Mouse (Mus musculus) retina, postnatal 1 day (tissue): ENCODE results near the gene Usp33.

ENCODE experiments used
- DNase-seq: peaks from one replicate; pipeline ENCODE4 v3.0.0-alpha.2; 2012

Usp33 gene

DNA sequence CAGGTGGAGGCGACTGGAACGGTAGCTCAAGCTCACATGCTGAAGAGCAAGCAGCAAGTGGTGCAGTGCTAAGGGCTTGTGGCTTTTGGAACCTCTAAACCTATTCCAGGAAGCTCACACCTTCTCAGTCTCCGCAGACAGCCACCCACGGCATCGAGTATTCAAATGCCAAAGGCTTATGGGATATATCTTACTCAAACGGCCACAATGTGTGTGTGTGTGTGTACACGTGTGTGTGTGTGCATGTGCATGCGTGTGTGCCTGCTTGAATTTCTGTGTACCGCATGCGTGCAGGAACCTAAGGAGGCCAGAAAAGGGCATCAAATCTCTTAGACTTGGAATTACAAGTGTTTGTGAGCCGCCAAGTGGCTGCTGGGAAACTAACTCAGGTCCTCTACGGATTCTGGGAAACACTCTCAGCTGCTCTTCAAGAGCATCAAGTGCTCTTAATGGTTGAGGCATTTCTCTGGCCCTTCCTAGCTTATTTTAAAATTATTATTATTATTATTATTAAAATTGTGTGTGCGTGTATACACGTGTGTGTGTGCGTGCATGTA is 3.2 kb upstream of the Usp33 start:
- DNase-seq = no peak

DNA sequence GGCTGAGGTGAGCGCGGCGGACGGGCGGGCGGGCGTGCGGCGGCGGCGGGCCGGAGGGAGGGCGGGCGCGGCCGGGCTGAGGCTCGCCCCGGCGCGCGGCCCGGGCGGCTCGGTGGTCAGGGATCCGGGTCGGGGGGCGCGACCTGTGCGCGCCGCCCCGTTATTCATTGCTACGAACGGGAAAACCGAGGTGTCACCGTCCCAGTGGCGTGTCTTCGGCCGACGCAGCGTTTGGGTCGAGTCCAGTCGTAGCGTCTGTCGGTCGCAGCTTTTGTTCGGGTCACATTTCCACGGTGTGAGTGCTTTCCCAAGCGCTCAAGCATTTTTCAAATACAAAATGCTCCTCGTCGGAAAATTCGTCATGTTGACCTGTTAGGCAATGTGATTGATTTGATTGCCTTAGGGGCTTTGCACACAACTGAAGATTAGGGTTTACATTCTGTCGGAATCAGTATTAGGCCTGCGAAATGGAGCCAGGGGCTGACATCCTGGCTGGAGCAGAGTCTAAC is 409 bp downstream of the Usp33 start:
- DNase-seq = no peak

DNA sequence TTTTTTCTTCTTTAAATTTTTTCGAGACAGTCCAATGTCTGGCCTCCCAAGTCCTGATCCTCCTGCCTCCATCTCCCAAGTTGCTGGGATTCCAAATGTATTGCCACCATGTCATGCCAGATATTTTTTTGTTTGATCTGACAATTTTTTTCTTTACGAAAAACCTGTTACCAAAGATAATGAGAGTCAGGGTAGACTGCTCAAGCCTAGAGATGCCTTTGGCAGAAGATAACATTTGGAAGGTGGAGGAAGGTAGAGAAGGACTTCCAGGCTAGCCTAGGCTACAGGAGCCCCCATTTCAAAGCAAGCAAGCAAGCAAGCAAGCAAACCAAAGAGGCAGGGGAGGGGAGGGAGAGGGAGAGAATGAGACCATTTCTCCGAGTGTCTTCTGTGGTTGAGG is 949 bp downstream of the Usp33 start:
- DNase-seq = no peak

DNA sequence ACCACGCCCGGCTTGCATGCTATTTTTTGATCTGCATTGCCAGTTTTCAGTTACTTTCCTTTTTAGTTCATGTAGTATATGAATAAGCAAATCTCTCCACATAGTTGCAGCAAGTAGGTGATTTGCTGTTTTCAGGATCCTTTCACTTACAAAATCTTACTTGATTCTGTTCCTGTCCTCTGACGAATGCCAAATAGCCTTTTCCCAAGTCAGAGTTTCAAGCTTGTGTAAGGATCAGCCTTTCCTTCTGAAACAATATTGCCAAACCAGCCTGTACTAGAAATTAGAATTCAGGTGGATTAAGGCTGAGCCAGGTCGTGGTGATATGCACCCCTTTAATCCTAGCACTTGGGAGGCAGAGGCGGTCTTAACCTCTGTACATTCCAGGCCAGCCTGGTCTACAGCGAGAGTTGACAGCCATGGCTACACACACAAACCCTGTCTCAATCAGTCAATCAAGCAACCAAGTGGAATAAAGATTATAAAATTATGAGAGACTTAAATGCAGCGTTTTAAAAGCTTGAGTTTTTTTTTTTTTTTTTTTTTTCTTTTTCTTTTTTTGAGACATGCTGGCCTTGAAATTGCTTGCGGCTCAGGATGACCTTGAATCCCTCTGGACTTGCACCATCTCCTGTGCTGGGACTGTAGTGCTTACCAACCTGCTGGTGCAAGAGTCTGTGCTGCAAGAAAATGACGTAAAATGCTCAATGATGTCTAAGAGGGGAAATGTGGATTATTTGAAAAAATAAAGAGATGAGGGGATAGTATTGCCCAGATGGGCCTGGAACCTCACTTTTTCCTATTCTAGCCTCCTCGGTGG is 1.9 kb downstream of the Usp33 start:
- no peak for DNase-seq

DNA sequence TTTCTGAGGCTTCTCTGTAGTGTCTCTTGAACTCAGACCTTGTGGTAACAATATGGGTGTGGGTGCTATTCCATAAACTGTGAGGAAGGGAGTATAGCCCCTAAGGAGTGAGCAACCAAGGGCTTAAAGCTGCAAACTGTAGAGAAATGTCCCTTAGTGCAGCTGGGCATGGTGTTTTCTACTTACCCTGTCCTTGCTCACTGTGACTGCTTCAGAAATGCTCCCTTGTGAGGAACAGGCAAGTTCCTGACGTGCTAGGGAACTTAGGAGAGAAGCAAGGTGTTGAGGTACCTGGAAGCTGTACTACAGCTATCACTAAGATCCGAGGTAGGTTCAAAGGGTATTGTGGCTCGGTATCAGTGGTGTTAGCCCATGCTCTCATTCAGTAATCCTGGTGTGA is 4.2 kb downstream of the Usp33 start:
- no peak for DNase-seq

DNA sequence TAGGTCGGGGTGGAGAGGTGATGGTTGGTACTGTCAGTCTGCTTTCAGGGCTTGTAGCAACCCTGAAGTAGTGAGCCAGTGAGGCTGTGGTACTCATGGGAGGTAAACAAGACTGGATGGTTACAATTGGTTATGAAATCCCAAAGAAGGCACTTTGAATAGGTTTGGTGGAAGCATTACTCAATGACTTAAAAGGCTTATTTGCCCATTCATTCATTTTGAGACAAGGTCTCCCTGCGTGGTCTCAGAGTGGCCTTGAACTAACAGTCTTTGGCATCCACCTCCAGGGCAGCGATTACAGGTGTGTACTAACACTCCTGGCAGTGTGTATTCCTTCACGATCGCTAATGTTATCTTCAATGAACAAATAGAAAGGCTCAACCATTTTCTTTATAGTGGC is 4.7 kb downstream of the Usp33 start:
- DNase-seq = no peak

DNA sequence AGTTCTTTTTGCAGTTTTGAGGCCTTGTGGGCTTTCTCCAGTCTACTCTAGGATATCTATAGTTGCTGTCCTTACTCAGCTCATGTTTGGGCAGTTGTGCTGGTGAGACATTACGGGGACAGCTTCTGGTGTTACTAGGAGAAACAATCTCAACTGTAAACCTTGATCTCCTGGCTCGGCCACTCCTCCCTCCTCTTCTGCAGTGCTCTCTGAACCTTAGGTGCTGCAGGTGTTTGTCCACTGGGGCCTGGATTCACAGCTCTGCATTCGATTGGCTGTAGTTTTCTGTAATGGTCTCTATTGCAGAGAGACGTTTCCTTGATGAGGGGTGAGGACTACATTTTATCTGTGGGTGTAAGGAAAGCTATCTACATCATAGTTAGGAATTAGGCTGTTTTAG is 6.0 kb downstream of the Usp33 start:
- DNase-seq = no peak

DNA sequence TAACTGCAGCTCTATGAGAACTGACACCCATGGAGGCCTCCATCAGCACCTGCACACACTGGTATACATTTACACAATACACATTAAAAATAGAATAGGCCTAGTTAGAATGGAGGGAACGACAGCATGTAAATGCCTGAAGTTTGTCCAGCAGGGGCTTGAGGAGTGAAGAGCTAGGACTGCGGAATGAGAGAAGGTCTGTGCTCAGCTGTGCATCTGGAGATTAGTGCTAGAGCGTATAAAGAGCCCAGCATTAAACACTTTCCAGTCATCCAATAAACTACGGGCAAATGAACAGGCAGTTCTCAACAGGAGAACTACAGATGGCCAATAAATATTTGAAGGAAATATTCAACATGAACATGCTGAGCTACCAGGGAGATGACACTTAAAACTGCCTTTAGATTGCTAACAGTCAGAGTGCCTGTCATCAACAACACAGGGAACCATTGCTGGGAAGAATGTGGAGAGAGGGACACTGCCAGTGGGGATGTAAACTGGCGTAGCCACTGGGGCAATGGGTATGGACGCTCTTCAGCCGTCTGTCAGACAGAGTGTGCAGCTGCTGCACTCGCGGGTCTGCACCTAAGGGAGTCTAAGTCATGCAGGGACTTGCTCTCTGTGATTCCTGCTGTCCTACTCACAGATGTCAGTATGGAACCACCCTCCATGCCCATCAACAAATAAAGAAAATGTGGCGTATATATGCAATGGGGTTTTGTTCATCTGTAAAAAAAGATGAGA is 7.3 kb downstream of the Usp33 start:
- DNase-seq = peak; percentile 24

DNA sequence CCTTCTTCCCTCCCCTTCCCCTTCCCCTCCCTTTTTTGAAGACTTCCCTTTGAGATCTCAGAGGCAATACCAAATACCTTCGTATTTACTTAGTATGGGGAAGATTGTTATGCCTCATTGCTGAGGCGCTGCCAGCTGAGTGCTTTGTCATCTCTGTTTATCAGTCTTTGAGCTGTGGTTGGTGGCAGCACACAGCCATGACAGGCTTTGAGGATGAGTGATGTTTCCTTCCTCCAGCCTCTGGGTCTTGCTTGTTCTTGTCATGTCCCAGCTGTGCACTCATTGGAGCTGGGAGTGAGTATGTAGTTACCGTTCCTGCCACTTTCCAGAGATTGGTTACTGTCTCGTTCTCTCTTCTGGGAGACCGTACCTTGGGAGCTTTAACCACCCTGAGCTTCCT is 9.1 kb downstream of the Usp33 start:
- DNase-seq = no peak

DNA sequence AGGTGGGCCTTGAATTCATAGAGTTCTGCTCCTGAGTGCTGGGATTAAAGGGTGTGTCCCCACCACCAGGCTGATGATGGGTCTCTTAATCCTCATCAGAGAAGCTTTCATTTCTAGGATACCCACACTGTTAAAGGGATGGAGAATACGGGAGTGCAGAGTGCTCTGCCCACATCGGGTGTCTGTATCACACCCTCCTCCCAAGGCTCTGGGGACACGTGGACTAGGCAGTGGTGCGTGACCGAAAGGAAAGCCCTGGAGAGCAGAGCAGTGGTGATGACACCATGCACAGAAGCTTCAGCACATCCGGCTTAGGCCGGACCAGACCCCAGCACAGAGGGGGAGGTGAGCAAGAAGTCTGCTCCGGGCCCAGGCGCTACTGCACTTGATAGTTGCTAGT is 10.5 kb downstream of the Usp33 start:
- DNase-seq = no peak

DNA sequence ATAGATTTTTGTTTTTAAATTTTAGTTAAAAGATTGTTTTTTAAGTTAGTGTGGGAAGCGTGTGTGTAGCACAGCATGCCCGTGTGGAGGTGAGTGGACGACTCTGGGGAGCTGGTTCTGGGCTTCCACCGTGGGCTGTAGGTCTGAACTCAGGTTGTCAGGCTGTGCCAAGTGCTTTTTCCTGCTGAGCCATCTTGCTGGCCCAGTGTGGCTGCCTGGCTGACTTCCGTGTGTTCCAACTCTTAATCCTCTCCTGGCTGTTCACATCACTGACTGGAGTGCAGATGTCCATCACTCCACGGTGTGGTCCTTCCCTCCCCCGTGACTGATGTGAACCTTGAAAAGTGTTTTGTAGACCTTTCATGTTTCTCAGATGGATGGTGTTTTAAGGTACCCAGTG is 12.9 kb downstream of the Usp33 start:
- no peak for DNase-seq

DNA sequence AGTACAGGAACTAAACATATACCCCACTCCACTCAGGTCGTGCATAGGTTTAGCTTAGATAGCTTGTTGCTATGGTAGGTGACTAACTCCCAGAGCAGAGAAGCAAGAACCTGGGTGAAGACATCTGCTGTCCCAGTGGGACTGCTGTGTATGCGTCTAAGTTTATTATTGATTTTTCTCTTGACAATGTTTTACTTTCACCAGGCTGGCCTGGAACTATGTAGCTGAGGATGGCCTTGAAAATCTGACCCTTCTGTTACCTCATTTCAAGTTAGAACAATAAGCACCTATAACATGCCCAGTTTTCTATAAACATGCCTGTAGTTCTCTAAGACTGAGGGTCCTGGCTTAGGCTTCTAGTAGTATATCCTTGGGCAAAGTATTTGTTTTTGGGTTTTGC is 17.9 kb downstream of the Usp33 start:
- DNase-seq = no peak

DNA sequence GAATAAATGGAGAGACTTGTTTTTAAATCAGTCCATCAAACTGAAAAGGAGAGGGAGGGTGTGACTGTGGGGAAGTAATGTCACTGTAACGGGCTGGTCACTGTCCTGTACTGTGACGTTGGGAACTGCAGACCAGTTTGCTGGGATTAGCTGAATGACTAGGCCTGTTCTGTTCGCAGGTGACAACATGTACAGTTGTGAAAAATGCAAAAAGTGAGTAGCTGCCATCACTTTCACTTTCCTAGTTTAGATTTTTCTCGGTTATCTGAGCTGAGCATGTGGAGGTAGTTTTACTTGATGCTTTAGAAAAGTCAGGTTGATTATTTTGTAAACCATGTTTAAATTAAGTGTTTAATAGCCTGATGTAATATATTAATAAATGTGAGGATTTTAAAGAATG is 29.8 kb downstream of the Usp33 start:
- no peak for DNase-seq

DNA sequence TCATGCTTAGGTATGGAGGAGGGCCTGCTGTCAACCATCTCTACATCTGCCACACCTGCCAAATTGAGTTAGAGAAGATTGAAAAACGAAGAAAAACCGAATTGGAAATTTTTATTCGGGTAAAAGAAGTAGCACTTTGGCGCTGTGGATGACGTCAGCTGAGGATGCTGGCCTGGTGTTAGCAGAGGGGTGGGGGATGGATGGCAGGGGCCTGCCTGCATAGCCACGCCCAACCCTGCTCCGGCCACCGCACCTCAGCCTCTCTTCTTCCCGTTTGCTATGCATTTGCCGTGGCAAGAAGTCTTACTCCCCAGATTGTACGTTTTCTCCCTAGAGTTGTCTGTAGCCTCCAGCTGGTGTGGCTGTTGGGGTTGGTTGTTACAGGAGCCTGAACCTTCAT is 37.8 kb downstream of the Usp33 start:
- no peak for DNase-seq

DNA sequence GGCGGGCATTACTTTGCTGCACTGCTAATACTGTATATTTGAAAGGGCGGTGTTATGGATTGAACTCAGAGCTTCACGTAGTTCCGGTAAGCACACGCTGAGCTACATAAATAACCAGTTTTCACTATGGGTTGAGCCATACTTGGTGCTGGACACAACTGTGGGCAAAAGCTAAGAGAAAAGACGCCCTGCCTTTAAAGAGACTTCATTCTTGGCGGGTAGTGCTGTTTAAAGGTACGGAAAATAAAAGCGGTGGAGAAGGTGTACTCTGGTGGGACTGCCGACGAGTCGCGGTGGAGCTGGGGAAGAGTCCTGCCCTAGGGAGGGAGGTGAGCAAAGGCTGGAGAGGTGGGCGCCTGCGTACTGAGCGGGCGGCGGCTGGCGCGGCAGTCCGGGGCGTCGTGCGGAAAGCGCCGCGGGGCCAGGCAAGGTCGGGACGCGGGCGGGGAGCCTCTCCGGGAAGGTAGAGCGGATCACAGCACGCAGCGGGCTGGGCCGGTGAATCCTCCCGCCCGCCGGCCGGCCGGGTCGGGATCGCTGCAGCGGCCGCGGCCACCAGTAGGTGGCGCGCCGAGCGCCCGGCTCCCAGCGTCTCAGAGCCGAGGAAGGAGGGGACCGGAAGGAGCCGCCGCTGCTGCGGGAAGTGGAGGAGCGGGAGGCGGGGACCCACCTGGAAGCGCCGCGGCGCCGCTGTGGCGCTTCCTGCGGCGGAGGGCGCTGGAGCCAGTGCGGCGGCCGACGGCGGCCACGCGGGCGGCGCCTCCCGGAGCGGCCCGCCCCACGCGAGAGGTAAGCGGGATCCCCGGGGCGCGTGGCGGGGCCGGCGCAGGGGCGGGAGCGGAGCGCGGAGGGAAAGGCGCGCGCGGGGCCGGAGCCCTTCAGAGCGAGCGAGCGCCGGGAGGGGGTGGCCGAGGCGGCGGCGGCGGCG is 49.3 kb downstream of the Usp33 start, which contains the start of gene Zzz3:
Zzz3 (plus strand) TSS at position 124 of the 928 bp plus-strand sequence.
- peak; percentile 94 for DNase-seq

DNA sequence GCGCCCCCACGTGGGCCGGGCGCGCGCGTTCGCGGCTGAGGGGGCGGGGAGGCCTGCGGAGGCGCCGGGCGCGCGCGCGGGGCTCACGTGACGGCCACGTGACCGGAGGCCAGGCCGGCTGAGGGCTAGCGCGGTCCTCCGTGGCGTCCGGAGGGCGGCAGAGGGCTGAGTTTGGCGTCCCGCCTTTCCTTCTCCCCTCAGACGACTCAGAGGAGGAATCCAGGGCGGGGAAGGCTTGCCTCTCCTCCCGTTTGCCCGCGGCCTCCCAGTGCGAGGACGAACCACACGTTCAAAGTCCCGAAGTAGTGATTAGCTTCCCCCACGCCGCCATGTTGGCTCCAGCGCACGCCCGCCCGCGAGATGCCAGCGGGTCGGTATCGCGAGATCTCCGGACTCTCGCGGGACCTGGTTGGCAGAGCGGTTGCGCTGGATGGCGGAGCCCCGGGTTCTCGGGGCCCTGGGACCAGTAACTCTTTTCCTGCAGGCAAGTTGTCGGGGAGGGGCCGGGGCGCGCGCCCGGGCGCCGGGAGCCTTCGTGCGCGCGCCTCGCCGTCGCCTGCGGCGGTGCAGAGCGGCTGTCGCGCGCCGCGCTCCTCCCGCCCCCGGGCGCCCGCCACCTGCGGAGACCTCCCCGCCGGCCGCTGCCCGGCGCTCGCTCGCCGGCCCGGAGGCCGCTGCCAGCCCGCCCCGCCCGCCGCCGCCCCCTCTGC is 50.2 kb downstream of the Usp33 start:
- DNase-seq = peak; percentile 98

DNA sequence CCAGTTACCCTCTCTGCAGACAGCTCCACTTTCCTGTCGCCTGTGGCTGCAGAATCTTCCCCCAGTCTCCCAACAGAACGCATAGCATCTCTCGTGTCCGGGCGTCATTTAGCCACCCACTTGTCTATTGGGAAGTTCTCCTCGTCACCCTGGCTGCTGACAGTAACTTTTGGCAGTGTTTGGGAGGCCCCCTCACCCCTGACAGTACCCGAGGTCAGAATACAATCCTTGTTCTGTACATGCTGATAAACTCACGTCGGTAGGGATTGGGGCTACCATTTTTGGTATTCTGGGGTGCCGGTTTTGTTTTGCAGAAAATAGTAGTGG is 50.7 kb downstream of the Usp33 start:
- no peak for DNase-seq

DNA sequence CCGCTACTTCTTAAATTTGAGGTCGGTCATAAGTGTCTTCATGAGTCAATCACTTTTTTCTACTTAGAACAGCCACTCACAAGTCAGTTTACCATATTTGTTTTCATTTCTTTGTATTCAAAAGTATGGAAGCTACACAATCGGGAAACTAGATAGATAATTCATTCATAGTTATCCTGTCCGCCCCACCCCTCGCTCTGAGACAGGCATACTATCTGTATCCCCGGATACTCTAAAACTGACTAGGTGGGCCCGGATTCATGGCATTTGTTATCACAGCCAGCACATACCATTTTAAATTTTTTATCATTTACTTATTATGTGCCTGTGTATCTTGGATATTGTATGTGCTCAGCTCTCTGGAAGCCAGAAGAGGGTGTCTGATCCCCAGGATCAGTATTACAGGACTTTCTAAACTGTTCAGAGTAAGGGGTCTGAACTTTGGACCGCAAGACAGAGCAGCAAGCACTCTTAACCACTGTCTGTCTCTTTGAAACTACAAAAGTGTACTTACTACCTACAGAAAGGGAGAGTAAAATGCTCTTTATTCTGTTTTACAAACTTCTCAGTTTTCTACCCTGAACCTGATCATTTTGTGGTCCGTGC is 51.2 kb downstream of the Usp33 start:
- no peak for DNase-seq

DNA sequence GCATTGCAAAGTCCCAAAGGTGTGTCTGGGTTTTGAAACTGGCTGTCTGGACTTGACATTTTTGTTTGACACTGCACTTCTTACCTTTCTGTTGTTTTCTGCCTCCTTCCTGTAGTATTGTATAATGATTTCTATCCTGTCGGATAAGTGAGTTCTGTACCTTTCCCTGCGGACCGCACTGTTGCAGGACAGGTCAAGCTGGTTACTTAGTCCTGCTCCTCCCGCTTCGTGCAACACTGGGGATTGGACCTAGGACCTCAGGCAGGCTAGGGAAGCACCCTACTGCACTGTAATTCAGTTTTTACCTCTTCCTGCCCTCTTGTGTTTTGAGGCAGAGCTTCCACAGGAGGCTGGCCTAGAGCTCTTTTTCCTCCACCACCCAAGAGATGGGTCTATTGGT is 54.2 kb downstream of the Usp33 start:
- DNase-seq = no peak

DNA sequence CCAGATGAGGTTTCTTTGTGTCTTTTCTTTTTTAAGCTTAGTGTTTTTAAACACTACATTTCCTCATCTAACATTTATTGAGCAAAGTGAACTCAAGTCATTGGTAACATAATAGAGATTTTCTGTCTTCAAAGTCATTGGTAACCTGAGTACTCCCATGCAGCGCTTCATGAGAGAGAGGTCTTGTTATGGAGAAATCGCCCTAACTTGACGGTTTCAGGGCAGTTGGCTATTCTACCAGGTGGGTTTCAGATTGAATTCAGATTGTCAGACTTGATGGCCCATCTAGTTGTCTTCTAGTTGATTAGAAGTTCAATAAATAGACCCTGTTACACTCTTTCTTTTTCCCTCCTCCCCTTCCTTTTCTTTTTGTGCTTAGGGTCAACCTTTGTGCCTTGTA is 54.6 kb downstream of the Usp33 start:
- no peak for DNase-seq

DNA sequence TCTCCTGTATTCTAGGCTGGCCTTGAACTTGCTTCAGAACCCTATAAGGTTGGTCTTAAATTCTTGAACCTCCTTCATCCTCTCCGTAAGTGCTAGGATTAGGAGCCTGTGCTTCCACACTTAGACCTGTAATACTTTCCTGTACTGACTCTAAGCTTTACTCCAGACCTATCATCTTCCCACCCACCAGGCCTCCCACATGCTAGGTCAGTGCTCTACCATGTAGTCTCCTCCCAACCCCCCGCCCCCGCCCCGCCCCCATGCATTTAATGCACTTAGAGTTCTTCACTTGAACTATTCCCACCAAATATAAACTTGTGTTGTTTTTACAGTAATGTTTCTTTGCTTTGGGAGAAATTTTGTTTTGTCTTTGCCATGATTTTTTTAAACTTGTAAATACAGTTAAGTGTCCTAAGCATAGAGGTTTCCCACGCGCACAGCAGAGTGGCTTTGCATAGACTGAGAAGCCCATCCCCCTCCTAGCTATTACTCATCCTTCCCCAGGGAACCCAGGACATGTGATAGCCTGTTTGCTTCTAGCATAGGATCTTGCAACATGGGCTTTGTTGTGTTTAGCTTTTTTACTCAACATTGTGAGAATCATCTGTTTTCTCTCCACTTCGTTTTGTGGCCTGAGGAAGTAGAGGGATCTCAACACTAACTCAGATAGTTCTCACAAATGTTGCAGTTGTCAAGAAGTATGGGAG is 55.8 kb downstream of the Usp33 start:
- DNase-seq = no peak
